Mouse (Mus musculus) kidney, adult 11 months (tissue): Measurements from ENCODE around the gene Myo9b.
"Not testable (repeated sequence)": the region's sequence is repeated elsewhere in the genome, so short reads cannot be mapped to it uniquely, and the experiment has no call there.

Experiments used
- DNase-seq: peaks from one replicate; pipeline ENCODE4 v3.0.0; 2022

The Myo9b gene

DNA sequence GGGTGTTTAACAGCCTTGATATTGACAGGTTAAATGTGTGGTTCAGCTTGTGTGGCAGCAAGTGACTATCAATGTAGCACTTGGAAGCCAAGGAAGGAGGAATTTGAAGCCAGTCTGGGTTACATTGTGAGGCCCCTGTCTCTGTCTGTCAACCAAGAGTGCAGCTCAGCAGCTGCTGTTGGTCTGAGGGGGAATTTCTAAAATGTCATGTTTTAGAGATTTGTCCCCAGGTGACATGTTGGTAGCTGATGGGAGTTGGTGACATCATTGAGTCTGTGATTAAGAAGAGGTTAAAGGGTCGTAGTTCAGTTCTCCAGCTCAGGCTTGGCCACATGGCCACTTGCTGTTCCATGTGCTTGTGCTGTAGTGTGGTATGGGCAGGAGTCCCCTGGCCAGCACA, 24.9 kb downstream of the Myo9b start:
- DNase-seq, result no peak

GRCm38 (mm10) chr8:71299716-71300115, 27.2 kb downstream of the Myo9b start:
- DNase-seq, result no peak

DNA sequence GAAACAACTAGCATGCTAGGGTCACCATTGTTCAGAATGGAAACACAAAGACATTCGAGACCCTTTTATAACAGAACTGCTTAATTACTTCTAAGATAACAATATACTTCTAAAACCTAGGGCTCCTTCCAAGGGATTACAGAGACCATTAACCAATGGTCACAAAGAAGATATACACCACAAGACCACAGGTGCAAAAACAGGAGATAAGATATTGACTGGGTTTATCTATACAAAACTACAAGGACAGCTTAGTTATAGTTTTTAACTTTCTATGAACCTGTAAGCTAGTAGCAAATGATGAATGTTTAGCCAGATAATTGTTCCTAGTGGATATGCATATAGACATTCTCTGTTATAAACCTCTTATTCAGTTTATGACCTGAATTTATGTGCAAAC, 30.3 kb downstream of the Myo9b start:
- no peak for DNase-seq

DNA sequence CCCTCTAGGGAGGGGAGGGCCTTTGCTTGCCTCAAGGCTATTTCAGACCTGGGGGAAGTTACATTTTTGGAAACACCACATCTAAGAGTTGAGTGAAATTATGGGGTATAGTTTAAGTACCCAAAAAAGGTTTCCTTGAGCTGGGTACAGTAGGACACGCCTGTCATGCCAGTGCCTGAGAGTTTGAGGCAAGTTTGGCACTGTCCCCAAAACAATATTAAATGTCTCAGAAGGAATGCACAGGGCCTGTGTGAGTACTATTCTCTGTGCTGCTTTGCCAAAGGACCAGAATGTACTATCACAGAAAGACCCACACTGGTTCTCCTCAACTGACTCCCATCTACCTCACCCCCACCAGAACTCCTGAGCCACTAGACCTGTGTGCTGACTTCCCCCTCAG, 31.1 kb downstream of the Myo9b start:
- no peak for DNase-seq

DNA sequence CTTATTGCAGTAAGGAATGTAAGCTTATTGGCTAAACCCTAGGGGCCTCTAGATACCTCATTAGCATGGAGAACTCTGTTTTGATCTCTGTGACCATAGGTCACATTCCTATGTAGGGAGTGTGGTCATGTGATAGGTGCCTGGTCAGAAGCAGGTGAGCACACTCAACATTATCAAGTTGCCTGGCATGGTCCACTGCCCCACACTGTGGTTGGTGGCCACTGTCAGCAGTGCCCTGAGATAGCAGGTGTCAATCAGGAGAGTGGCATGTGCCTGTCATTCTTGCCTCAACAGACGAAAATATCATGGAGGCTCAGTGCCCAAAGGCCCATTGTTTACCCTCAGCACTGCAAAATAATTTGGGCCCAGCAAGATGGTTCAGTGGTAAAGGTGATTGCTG, 33.5 kb downstream of the Myo9b start:
- no peak for DNase-seq

- DNase-seq, result no peak
Measured at GRCm38 (mm10) chr8:71307371-71307770, 34.9 kb downstream of the Myo9b start.

DNA sequence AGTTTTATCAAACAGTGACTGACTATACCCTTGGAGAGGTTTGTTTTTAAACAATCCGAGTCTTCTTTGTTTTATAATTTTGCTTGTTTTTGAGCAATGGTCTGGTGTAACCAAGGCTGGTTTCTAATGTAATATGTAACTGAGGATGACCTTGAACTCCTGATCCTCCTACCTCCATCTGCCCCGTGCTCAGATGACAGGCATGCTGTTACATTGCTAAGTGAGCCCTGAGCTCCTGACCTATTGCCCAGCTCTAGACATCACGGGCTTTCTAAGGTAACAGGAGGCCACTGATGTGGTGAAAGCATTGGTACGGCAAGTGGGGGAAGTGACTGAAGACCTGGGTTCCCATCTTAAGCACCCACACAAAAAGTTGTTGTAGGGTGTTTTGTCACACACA, 35.4 kb downstream of the Myo9b start:
- no peak for DNase-seq

DNA sequence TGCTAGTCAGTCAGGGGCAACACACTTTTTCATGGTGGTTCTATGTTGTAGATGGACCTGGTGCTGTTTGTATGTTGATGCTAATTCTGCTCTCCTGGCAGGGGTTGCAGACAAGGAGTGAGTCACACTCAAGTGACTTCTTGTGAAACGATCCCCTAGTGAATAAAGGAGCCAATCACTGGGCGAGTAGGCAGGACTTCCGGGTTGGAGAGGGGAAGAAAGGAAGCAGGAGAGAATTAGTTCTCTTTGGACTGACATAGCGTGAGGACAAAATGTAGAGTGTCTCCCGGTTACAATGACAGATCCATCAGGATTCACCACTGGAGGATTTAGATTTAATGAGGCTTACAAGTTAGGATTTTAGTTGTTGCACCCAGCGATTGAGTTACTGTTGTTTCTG, 37.9 kb downstream of the Myo9b start:
- no peak for DNase-seq

DNA sequence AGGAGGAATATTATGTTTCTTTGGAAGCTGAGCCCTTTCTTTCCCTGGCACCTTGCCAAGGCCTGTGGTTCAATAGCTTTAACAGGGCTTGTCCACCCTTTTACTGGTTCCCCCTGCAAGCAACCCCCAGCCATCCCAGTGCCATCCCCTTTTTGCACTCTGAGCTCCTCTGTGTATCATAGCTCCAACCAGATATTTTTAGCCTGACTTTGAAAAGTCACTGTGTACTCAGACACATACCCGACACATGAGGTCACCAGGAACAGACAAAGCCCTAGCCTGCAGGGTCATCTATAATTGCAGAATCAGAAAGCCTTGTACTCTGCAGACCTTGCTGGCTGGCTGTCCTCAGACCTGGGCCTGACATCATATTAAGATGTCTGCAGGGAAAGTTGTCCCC, 40.2 kb downstream of the Myo9b start:
- peak; percentile 10 for DNase-seq

- no peak for DNase-seq
Measured at GRCm38 (mm10) chr8:71313951-71314350, 41.4 kb downstream of the Myo9b start.

- DNase-seq, result no peak
Measured at GRCm38 (mm10) chr8:71315972-71316371, 43.5 kb downstream of the Myo9b start.

DNA sequence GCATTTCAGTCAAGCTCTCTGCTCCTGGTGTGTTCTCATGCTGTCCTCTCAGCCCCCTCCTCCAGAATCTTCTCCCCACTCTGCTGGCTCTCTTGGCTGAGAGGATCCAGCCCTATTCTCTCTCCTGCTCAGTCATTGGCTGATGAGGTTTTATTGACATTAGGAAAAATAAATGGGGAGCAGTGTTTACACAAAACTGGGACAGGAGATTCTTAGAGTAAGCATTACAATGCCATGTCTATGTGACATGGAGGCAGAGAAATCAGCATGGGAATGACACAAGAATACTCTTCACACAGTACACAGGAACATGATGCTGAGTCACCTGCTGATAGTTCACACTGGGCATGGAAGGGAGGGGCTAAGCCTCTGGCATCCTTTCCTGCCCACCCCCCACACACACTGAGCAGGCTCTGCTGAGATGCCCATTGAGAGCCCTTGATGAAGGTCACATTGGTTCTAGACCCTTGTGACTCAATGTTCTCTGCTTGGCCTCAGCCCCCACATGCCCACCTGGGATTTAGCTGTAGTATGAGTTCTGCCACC, 44.0 kb downstream of the Myo9b start:
- no peak for DNase-seq

DNA sequence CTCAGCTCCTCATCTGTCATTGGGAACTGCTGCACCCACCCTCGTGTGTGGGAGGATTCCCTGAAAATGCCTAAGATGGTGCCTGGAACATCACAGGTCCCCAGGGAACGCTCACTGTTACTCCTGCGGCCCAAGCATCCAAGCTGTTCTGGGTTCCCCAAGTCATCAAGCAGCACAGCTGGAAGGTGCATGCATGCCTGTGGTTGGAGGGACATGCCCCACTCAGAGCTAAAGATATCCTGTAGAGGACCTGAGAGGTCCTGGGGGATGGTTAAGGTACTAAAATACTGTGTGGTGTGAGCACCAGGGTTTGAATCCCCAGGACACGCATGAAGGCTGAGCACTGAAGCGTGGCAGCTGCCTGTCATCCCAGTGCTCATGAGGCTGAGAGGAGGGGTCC, 46.1 kb downstream of the Myo9b start:
- DNase-seq, result not testable (repeated sequence)

DNA sequence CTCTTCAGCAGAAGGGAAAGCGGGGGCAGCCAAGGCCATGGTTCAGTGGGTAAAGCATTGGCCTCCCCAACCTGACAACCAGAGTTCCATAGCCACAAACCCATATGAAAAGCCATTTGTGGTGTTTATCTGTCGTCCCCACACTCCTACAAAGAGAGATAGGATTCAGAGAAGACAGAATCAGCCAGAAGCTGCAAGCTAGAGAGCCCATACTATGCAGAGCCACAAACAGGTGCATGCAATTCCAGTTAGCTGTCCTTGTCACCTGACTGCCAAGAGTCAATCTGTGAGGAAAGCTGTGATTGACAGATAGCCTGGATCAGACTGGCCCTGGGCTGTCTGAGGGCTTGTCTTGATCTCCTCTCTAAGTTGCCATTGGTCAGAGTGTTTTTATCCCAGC, 47.2 kb downstream of the Myo9b start:
- not testable (repeated sequence) for DNase-seq

- DNase-seq, result no peak
Measured at GRCm38 (mm10) chr8:71322939-71323338, 50.4 kb downstream of the Myo9b start.

DNA sequence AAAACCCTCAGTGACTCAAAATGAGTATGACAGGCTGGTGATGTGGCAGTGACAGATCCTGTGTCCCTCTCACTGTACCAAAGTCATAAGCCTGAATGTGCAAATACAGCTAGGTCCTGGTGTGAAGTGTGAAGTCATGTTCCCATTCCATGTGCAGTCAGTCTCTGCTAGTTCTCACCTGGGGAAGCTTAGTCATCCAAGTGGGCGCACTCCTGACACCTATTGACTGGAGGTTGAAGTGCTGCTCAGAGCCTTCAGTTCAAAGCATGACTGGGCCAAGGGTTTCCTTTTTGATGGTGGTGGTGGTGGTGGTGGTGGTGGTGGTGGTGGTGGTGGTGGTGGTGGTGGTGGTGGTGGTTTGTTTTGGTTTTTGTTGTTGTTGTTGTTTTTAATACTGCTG, 52.3 kb downstream of the Myo9b start:
- DNase-seq, result peak; percentile 13

DNA sequence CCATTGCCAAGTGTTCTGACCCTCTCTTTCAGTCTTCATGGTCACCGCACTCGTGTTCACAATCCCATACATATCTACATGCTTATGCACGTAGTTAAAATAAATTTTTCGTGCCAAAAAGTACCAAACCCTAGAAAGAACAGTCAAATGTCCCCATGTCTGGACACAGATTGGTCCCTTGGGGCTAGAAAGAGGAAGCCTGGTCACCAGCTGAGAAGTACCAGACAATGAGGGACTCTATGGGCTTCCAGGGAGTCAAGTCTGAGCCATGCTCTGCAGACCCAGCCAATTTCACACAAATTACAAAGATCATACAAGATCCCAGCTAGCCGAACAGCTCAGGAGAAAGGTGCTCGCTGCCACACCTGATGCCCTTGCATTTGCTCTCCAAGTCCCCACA, 65.3 kb downstream of the Myo9b start:
- not testable (repeated sequence) for DNase-seq

DNA sequence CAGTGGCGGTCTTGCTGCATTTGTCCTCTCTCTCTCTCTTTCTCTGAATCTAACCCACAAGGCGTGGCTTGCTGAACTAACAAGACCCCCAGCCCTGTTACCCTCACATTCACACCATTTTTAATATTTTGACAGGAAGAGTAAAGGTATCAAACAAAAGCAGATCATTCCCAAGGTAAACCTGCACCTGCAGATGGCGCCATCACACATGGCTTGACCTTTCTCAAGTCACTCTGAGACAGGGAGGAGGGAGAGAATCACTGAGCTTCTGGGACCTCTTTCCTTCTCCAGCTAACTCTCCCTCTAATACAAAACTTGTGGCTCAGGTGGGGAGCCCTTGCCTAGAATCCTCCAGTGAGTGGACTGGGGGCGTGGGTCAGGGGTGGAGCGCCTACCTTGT, 68.1 kb downstream of the Myo9b start:
- peak; percentile 14 for DNase-seq

DNA sequence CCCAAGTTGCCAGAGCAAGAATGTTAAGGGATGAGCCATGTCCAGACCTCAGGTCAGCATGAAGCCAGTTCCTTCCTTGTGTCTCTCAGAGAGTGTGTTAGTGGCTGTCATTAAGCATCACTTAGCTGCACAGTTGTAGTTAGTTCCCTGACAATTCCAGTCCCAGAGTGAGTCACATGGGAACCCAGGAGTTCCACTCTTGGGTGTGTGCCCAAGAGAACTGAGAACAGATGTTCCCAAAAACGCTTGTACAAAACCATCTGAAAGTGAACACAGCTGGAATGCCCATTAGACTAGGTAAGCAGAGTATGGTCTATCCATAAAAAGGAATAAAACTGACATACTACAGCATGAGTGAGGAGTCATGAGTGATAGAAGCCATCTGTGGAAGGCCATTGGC, 74.1 kb downstream of the Myo9b start:
- no peak for DNase-seq

- no peak for DNase-seq
Measured at GRCm38 (mm10) chr8:71351117-71351516, 78.6 kb downstream of the Myo9b start.

DNA sequence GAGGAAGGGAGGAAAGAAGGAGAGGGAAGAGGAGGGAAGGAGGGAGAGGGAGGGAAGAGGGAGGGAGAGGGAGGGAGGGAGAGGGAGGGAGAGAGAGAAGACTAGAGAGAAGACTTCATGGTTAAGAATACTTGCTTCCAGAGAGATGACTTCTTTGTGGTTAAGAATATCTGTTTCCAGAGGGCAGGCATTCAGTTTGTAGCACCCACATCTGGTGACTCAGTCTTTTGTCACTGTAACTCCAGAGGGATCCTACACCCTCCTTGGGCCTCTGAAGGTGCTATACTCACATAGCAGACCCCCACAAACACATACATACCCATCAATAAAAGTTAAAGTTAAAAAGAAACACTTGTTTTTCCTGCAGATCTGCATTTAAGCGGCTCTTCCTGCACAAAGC, 79.0 kb downstream of the Myo9b start:
- no peak for DNase-seq

GRCm38 (mm10) chr8:71358026-71358425, 85.5 kb downstream of the Myo9b start:
- DNase-seq, result no peak

DNA sequence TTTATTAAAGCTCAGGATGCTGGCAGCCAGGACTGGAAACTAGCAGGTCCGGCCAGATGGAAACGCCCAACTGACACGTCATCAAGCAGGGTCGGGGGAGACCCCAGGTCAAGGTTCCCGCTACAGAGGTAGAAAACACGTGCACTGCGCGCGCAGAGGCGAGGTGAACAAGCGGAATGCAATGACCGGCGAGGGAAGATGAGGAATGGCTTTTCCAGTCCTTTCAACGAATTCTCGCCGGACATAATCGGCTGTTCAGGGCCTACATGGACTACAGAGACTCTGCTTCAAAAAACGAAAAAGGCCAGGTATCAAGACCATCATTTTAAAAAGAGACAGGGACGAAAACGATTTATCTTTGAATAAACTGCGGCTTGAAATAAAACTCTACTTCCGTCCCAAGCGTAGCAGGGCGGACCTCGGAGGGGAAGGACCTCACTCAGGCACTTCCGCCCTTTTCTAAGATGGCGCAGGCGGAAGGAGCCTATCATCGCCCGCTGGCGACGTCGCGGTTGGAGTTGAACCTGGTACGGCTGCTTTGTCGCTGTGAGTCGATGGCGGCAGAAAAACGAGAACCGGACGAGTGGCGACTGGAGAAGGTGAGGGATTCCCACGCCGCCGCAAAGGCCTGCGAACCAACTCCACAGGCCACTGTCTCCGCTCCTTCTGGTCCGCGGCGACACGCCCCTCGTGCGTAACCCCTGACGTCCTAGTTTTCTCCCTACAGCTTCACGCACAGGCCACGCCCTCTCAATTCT, 94.4 kb downstream of the Myo9b start, which contains the start of gene Use1:
TSS of gene Use1 (plus strand) at position 78 of the 758 bp plus-strand sequence.
- peak; percentile 96 for DNase-seq

- DNase-seq, result no peak
Measured at GRCm38 (mm10) chr8:71367529-71368176, 95.1 kb downstream of the Myo9b start.
